Mouse (Mus musculus): ENCODE measurements around the gene Mrpl11. TPM values are rescaled to one million over a fixed set of nuclear protein-coding genes. Genes with fewer than 3 reads are reported as not detected.
"Not testable (repeated sequence)": the region's sequence is repeated elsewhere in the genome, so short reads cannot be mapped to it uniquely, and the experiment has no call there.

Mrpl11 gene
- polyA plus RNA-seq, 1 experiment from 2014 or later, result 78.0 TPM

DNA sequence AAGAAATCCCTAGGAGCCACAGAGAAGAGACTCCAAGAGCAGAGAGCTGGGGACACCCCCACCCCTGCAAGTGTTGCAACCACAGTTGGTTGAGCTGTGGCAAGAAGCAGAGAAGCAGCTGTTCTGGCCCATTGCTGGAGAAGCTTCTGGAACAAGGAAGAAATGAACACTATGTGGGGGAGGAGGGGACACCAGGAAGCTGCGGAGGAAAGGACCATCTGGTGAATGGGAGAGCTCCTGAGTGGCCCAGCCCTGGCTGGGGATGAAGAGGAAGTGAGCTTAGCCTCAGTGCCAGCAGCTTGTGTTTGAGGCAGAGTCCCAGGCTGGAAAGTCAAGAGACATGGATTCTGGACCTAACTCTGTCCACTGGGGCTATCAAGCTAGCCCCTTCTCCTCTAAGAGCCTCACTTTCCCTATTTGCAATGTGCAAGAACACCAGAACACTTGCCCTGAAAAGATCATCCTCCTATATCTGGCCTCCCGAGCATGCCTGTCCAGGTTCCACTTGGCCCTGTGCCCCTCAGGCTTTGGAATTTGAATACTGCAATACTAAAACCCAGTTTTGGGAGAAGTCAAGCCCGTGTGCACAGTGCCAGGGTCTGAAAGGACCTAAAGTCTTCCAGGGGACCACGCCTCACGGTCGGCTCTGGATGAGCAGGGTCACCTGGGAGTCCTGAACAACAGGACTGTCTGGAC, 37.6 kb downstream of the Mrpl11 start:
- 53% methylated on average over 6 of the region's 6 CpGs for WGBS
- Histone ChIP-seq H3K4me2 (replicated peaks; ENCODE audit: low read depth) (peak overlapping the region; percentile 12), H3K4me1 (replicated peaks; ENCODE audit: control insufficient read depth, insufficient read depth) (no peaks in the 10 kb centered on the region), H3K27ac (replicated peaks) (no peak overlapping the region; the same call in 1 of the 2 replicates), H3K4me3 (ENCODE audit: low read depth, low read length) (no peak overlapping the region), H3K9ac (ENCODE audit: low read length) (no peak overlapping the region), H3K27me3 (ENCODE audit: control insufficient read depth, insufficient read depth, low read length) (no peaks in the 10 kb centered on the region), H3K9me3 (ENCODE audit: control insufficient read depth, low read length) (no peaks in the 10 kb centered on the region), H3K36me3 (ENCODE audit: control insufficient read depth, insufficient read depth, low read length) (no peaks in the 10 kb centered on the region)
- TF ChIP-seq CTCF (IDR thresholded peaks at IDR 0.05; ENCODE audit: low read depth) (no peak), EP300 (optimal IDR thresholded peaks at IDR 0.05) (no peak)
- DNase-seq (ENCODE audit: low spot score) (no peak), ATAC-seq (ENCODE audit: low FRiP score, low TSS enrichment) (no peak)

DNA sequence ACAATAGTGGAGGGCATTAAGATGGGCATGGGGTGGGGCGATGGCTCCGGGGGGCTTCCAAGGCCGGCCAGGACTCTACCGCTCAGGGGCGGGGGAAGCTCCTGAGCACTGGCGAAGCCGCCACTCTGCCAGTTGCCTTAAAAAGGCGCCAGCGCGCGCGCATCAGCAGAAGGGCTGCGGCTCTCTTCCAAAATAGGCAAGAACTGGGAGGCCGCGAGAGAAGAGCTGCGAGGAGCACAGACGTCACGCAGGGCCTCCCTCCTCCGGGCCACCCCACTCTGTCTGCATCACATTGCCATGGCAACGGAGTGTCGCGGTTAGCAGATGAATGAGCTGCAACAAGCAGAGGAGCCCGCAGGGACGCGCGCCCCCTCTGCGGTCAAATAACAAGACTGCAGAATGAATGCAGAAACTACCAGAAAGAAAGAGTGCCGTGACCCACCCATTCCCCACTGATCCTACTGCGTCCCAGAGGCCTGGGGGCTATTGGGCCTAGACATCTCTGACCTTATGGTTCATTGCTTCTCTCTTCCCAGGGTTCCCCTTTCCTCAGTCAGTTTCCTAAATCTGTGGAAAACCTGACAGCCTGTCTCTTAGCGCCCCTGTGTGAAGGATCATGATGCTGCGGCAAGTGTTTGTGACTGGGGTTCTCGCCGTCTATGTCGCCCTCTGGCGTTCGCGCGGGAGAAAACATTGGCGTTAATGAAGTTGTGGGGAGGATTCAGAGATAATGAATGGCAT, 39.9 kb downstream of the Mrpl11 start:
- H3K4me1 ChIP-seq (replicated peaks; ENCODE audit: control insufficient read depth, insufficient read depth), result no peaks in the 10 kb centered on the region
- no peak overlapping the region for H3K9ac ChIP-seq (ENCODE audit: low read length)
- peak overlapping the region; percentile 8; the same call in 1 of the 2 replicates for H3K4me3 ChIP-seq (ENCODE audit: low read depth, low read length)
- no peaks in the 10 kb centered on the region for H3K36me3 ChIP-seq (ENCODE audit: control insufficient read depth, insufficient read depth, low read length)
- under 1% methylated on average over 39 of the region's 39 CpGs for WGBS
- H3K4me2 ChIP-seq (replicated peaks; ENCODE audit: low read depth), result peak overlapping the region; percentile 44
- ATAC-seq (ENCODE audit: low FRiP score, low TSS enrichment) (peak; percentile 90), DNase-seq (ENCODE audit: low spot score) (peak; percentile 76)
- H3K27ac ChIP-seq (replicated peaks), result peak overlapping the region; percentile 78
- H3K9me3 ChIP-seq (ENCODE audit: control insufficient read depth, low read length), result no peaks in the 10 kb centered on the region
- TF ChIP-seq CTCF (IDR thresholded peaks at IDR 0.05; ENCODE audit: low read depth), result peak; percentile 89
- no peak for TF ChIP-seq EP300 (optimal IDR thresholded peaks at IDR 0.05)
- no peaks in the 10 kb centered on the region for H3K27me3 ChIP-seq (ENCODE audit: control insufficient read depth, insufficient read depth, low read length)

DNA sequence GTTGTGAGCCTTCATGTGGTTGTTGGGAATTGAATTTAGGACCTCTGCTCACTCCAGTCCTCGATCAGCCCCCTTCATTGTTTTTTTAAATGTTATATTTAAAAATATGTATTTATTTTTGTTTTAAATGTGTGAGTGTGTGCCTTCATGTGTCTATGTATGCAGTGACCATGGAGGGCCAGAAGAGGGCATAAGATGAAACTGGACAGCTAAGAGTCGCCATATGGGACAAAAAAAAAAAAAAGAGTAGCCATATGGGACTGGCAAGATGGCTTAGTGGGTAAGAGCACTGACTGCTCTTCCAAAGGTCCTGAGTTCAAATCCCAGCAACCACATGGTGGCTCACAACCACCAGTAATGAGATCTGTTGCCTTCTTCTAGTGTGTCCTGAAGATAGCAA, 41.7 kb downstream of the Mrpl11 start:
- H3K4me3 ChIP-seq (ENCODE audit: low read depth, low read length); DNase-seq (ENCODE audit: low spot score); H3K4me1 ChIP-seq (replicated peaks; ENCODE audit: control insufficient read depth, insufficient read depth); H3K36me3 ChIP-seq (ENCODE audit: control insufficient read depth, insufficient read depth, low read length); H3K9me3 ChIP-seq (ENCODE audit: control insufficient read depth, low read length); H3K27me3 ChIP-seq (ENCODE audit: control insufficient read depth, insufficient read depth, low read length); H3K9ac ChIP-seq (ENCODE audit: low read length); H3K27ac ChIP-seq (replicated peaks); H3K4me2 ChIP-seq (replicated peaks; ENCODE audit: low read depth); ATAC-seq (ENCODE audit: low FRiP score, low TSS enrichment): not testable (repeated sequence)
- WGBS, result 55% methylated on average over 2 of the region's 2 CpGs
- peak; percentile 37; the same call in 1 of the 2 replicates for TF ChIP-seq CTCF (IDR thresholded peaks at IDR 0.05; ENCODE audit: low read depth)

DNA sequence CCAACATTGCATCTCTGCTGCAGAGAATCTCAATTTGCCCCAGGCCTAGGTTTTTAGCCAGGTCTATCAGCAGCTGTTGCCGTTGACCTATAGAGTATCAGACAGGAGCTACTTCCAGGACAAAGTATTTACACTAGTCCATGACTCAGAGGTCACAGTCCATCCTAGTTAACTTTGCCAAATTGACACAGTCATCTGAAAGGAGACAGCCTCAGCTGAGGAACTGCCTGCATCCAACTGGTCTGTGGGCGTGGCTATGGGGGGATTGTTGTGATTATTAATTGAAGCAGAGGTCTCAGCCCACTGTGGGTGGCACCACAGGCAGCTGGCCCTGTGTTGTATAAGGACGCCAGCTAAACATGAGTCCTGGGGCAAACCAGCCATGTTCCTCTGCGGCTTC, 43.0 kb downstream of the Mrpl11 start:
- WGBS, result 53% methylated on average over 4 of the region's 4 CpGs
- TF ChIP-seq EP300 (optimal IDR thresholded peaks at IDR 0.05) (no peak), CTCF (IDR thresholded peaks at IDR 0.05; ENCODE audit: low read depth) (no peak)
- no peak overlapping the region for H3K9ac ChIP-seq (ENCODE audit: low read length)
- no peaks in the 10 kb centered on the region for H3K36me3 ChIP-seq (ENCODE audit: control insufficient read depth, insufficient read depth, low read length)
- DNase-seq (ENCODE audit: low spot score) (peak; percentile 52), ATAC-seq (ENCODE audit: low FRiP score, low TSS enrichment) (peak; percentile 84)
- no peaks in the 10 kb centered on the region for H3K4me1 ChIP-seq (replicated peaks; ENCODE audit: control insufficient read depth, insufficient read depth)
- no peak overlapping the region for H3K4me3 ChIP-seq (ENCODE audit: low read depth, low read length)
- no peaks in the 10 kb centered on the region for H3K9me3 ChIP-seq (ENCODE audit: control insufficient read depth, low read length)
- H3K27ac ChIP-seq (replicated peaks), result no peak overlapping the region
- no peak overlapping the region for H3K4me2 ChIP-seq (replicated peaks; ENCODE audit: low read depth)
- H3K27me3 ChIP-seq (ENCODE audit: control insufficient read depth, insufficient read depth, low read length), result no peaks in the 10 kb centered on the region

DNA sequence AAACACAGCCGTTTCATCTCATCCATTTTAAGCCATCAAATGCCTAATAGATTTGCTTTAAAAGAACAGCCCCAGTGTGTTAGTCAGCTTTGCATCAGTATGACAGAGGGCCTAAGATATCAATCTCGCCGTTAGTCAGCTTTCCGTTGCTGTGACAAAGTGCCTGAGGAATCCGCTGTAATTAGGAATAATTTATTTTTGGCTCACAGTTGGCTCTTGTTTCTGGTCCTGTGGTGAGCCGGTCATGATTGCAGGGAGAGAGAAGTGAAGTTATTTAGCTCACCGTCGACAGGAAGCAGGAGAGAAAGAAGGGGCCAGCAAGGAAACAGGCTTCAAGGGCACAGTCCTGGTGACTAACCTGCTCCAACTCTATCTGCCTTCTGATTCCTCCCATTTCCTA, 51.2 kb downstream of the Mrpl11 start:
- no peak overlapping the region for H3K4me3 ChIP-seq (ENCODE audit: low read depth, low read length)
- H3K9me3 ChIP-seq (ENCODE audit: control insufficient read depth, low read length), result no peaks in the 10 kb centered on the region
- TF ChIP-seq EP300 (optimal IDR thresholded peaks at IDR 0.05), result no peak
- TF ChIP-seq CTCF (IDR thresholded peaks at IDR 0.05; ENCODE audit: low read depth), result no peak
- no peak overlapping the region for H3K27ac ChIP-seq (replicated peaks)
- H3K36me3 ChIP-seq (ENCODE audit: control insufficient read depth, insufficient read depth, low read length), result no peaks in the 10 kb centered on the region
- WGBS, result 53% methylated on average over 8 of the region's 8 CpGs
- H3K4me2 ChIP-seq (replicated peaks; ENCODE audit: low read depth), result no peak overlapping the region
- no peaks in the 10 kb centered on the region for H3K27me3 ChIP-seq (ENCODE audit: control insufficient read depth, insufficient read depth, low read length)
- no peak overlapping the region for H3K9ac ChIP-seq (ENCODE audit: low read length)
- DNase-seq (ENCODE audit: low spot score), result no peak
- H3K4me1 ChIP-seq (replicated peaks; ENCODE audit: control insufficient read depth, insufficient read depth), result 0 out of 2 replicates have a peak, but pooled peaks cover 3% of the 10 kb centered on the region
- ATAC-seq (ENCODE audit: low FRiP score, low TSS enrichment), result no peak; the same call in 1 of the 2 replicates

DNA sequence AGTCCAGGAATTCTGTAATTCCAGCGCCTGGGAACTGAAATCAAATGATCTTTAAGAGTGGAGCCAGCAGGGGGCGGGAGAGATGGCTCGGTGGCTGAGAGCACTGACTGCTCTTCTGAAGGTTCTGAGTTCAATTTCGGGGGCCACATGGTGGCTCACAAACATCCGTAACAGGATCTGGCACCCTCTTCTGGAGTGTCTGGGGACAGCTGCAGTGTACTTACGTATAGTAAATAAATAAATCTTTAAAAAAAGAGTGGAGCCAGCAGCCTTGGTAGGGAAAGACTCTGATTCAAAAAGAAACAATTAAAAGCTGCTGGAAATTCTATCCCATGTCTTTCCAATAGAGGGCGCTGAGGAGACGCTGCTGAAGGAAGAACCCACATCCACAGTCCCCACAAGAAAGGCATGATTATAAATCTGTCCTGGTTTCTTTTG, 53.0 kb downstream of the Mrpl11 start:
- Histone ChIP-seq H3K4me3 (ENCODE audit: low read depth, low read length) (no peak overlapping the region), H3K9me3 (ENCODE audit: control insufficient read depth, low read length) (no peaks in the 10 kb centered on the region), H3K9ac (ENCODE audit: low read length) (no peak overlapping the region), H3K36me3 (ENCODE audit: control insufficient read depth, insufficient read depth, low read length) (no peaks in the 10 kb centered on the region), H3K4me2 (replicated peaks; ENCODE audit: low read depth) (no peak overlapping the region), H3K27ac (replicated peaks) (no peak overlapping the region), H3K27me3 (ENCODE audit: control insufficient read depth, insufficient read depth, low read length) (no peaks in the 10 kb centered on the region), H3K4me1 (replicated peaks; ENCODE audit: control insufficient read depth, insufficient read depth) (0 out of 2 replicates have a peak, but pooled peaks cover 3% of the 10 kb centered on the region)
- ATAC-seq (ENCODE audit: low FRiP score, low TSS enrichment), result no peak
- DNase-seq (ENCODE audit: low spot score), result peak; percentile 35
- 17% methylated on average over 8 of the region's 8 CpGs for WGBS
- no peak for TF ChIP-seq EP300 (optimal IDR thresholded peaks at IDR 0.05)
- peak; percentile 71 for TF ChIP-seq CTCF (IDR thresholded peaks at IDR 0.05; ENCODE audit: low read depth)

Measured in stomach, postnatal 0 days (tissue).